Mouse (Mus musculus) forebrain, embryonic 16.5 days (tissue): ENCODE data around the gene Rfxank. TPM values are rescaled to one million over a fixed set of nuclear protein-coding genes. Genes with fewer than 3 reads are reported as not detected.
A peak's percentile ranks its signal among the peaks of the same experiment; 100 is the strongest.

Experiments
- ATAC-seq: fragments of 200-750 bp; cut with Nextera tagmentation; 2 replicates; pipeline ENCODE4 v1.8.0; 2017; ENCODE audit warnings: mild to moderate bottlenecking, moderate library complexity
- H3K27ac ChIP-seq: fragments of 300-500 bp; sonication (generic); 2 replicates; pipeline ENCODE4 v1.5.1; 2014; ENCODE audit warnings: low read length, control low read depth
- H3K27me3 ChIP-seq: fragments of 300-500 bp; sonication (generic); replicated peaks from 2 replicates; pipeline ENCODE4 v1.6.1; 2014; ENCODE audit warnings: low read length; ENCODE audit not compliant: control insufficient read depth, insufficient read depth
- H3K36me3 ChIP-seq: fragments of 300-500 bp; sonication (generic); 2 replicates; pipeline ENCODE4 v1.6.1; 2014; ENCODE audit not compliant: control insufficient read depth, insufficient read depth
- H3K4me1 ChIP-seq: fragments of 300-500 bp; sonication (generic); replicated peaks from 2 replicates; pipeline ENCODE4 v1.6.1; 2014; ENCODE audit warnings: low read length; ENCODE audit not compliant: control insufficient read depth, insufficient read depth
- H3K4me2 ChIP-seq: fragments of 300-500 bp; sonication (generic); 2 replicates; pipeline ENCODE4 v1.6.1; 2014; ENCODE audit warnings: mild to moderate bottlenecking, low read length, control low read depth
- H3K4me3 ChIP-seq: fragments of 300-500 bp; sonication (generic); replicated peaks from 2 replicates; pipeline ENCODE4 v1.5.1; 2014; ENCODE audit warnings: mild to moderate bottlenecking, low read length, control low read depth
- H3K9ac ChIP-seq: fragments of 300-500 bp; sonication (generic); replicated peaks from 2 replicates; pipeline ENCODE4 v1.6.1; 2014; ENCODE audit warnings: low read depth, low read length, control low read depth
- H3K9me3 ChIP-seq: fragments of 300-500 bp; sonication (generic); 2 replicates; pipeline ENCODE4 v1.6.1; 2016; ENCODE audit warnings: low read length; ENCODE audit not compliant: control insufficient read depth
- WGBS: fragments of 180-500 bp; shearing (Covaris S2); extraction: QIAGEN DNeasy Blood & Tissue Kit; methylation state at CpG from one replicate; pipeline ENCODE4 v1.1.7; 2014; 5-methylcytosine and 5-hydroxymethylcytosine counted together
- polyA plus RNA-seq: library from polyadenylated mRNA; unstranded; fragments of >200 nt; fragmentation: Nextera tagmentation; extraction: Ambion mirVana; gene quantifications from 2 replicates; pipeline ENCODE4 v1.2.1, GENCODE M21; 2015

Gene Rfxank
- polyA plus RNA-seq, 1 experiment from 2014 or later, result 14.4 TPM

- Histone ChIP-seq H3K27me3 (no peaks in the 10 kb centered on the region), H3K36me3 (no peaks in the 10 kb centered on the region), H3K27ac (no peak within 1 kb of the TSS; the same call in 1 of the 2 replicates), H3K9ac (peak within 1 kb of the TSS; percentile 80), H3K4me3 (peak within 1 kb of the TSS; percentile 76), H3K4me1 (peaks cover 24% of the 10 kb centered on the region), H3K4me2 (peak within 1 kb of the TSS; percentile 57), H3K9me3 (no peaks in the 10 kb centered on the region)
- ATAC-seq, result peak; percentile 98
- WGBS, result 2% methylated on average over 27 of the region's 27 CpGs
These were observed 33.2 kb upstream of the Rfxank start, which contains the start of gene Tmem161a for GRCm38 (mm10) chr8:70172043-70172681. Tmem161a (plus strand) TSS chr8:70172356.

- H3K27ac ChIP-seq, result no peak overlapping the region
- peaks cover 30% of the 10 kb centered on the region for H3K4me1 ChIP-seq
- no peaks in the 10 kb centered on the region for H3K36me3 ChIP-seq
- no peak overlapping the region for H3K9ac ChIP-seq
- 90% methylated on average over 7 of the region's 7 CpGs for WGBS
- H3K27me3 ChIP-seq, result no peaks in the 10 kb centered on the region
- ATAC-seq, result no peak
- no peak overlapping the region for H3K4me2 ChIP-seq
- no peak overlapping the region for H3K4me3 ChIP-seq
- no peaks in the 10 kb centered on the region for H3K9me3 ChIP-seq
These were observed 32.3 kb upstream of the Rfxank start for GRCm38 (mm10) chr8:70171240-70171639.

GRCm38 (mm10) chr8:70170748-70171147 lies 31.8 kb upstream of the Rfxank start:
- WGBS, result 82% methylated on average over 3 of the region's 3 CpGs
- H3K4me2 ChIP-seq, result no peak overlapping the region
- no peak overlapping the region for H3K9ac ChIP-seq
- no peak for ATAC-seq
- H3K4me3 ChIP-seq, result no peak overlapping the region
- H3K36me3 ChIP-seq, result no peaks in the 10 kb centered on the region
- no peaks in the 10 kb centered on the region for H3K9me3 ChIP-seq
- H3K27ac ChIP-seq, result no peak overlapping the region
- peaks cover 30% of the 10 kb centered on the region for H3K4me1 ChIP-seq
- H3K27me3 ChIP-seq, result no peaks in the 10 kb centered on the region

- 87% methylated on average over 3 of the region's 3 CpGs for WGBS
- Histone ChIP-seq H3K4me3 (no peak overlapping the region), H3K4me1 (peaks cover 30% of the 10 kb centered on the region), H3K27ac (no peak overlapping the region), H3K9ac (no peak overlapping the region), H3K9me3 (no peaks in the 10 kb centered on the region), H3K4me2 (no peak overlapping the region), H3K36me3 (no peaks in the 10 kb centered on the region), H3K27me3 (no peaks in the 10 kb centered on the region)
- ATAC-seq, result no peak
These were observed 31.2 kb upstream of the Rfxank start for GRCm38 (mm10) chr8:70170116-70170515.

- peak; percentile 82 for ATAC-seq
- WGBS, result 2% methylated on average over 21 of the region's 21 CpGs
- H3K9ac ChIP-seq, result peak overlapping the region; percentile 50
These were observed 27.7 kb upstream of the Rfxank start for GRCm38 (mm10) chr8:70166504-70167110.

GRCm38 (mm10) chr8:70163316-70163715 lies 24.4 kb upstream of the Rfxank start:
- H3K9me3 ChIP-seq, result no peaks in the 10 kb centered on the region
- no peak overlapping the region for H3K4me2 ChIP-seq
- H3K9ac ChIP-seq, result no peak overlapping the region
- peaks cover 9% of the 10 kb centered on the region for H3K4me1 ChIP-seq
- H3K27ac ChIP-seq, result no peak overlapping the region
- H3K4me3 ChIP-seq, result no peak overlapping the region
- H3K27me3 ChIP-seq, result no peaks in the 10 kb centered on the region
- no peak for ATAC-seq
- no peaks in the 10 kb centered on the region for H3K36me3 ChIP-seq
- 79% methylated on average over 3 of the region's 3 CpGs for WGBS

More at GRCm38 (mm10) chr8:70166504-70167110, 27.7 kb upstream of the Rfxank start:
- Histone ChIP-seq H3K4me3 (peak overlapping the region; percentile 16), H3K4me1 (peaks cover 9% of the 10 kb centered on the region), H3K27ac (no peak overlapping the region), H3K9me3 (no peaks in the 10 kb centered on the region), H3K27me3 (no peaks in the 10 kb centered on the region), H3K36me3 (no peaks in the 10 kb centered on the region), H3K4me2 (peak overlapping the region; percentile 47)

GRCm38 (mm10) chr8:70160015-70160414 lies 21.1 kb upstream of the Rfxank start:
- Histone ChIP-seq H3K36me3 (no peaks in the 10 kb centered on the region), H3K27ac (no peak overlapping the region), H3K9me3 (no peaks in the 10 kb centered on the region), H3K9ac (no peak overlapping the region), H3K4me2 (no peak overlapping the region), H3K27me3 (no peaks in the 10 kb centered on the region), H3K4me3 (no peak overlapping the region), H3K4me1 (peaks cover 3% of the 10 kb centered on the region; the same call in 1 of the 2 replicates)
- ATAC-seq, result no peak
- 69% methylated on average over 13 of the region's 13 CpGs for WGBS

GRCm38 (mm10) chr8:70159211-70159610 lies 20.3 kb upstream of the Rfxank start:
- no peaks in the 10 kb centered on the region for H3K36me3 ChIP-seq
- no peaks in the 10 kb centered on the region for H3K27me3 ChIP-seq
- no peak overlapping the region for H3K27ac ChIP-seq
- no peak overlapping the region for H3K4me3 ChIP-seq
- H3K9ac ChIP-seq, result no peak overlapping the region
- H3K9me3 ChIP-seq, result no peaks in the 10 kb centered on the region
- H3K4me1 ChIP-seq, result peaks cover 3% of the 10 kb centered on the region; the same call in 1 of the 2 replicates
- no peak overlapping the region for H3K4me2 ChIP-seq
- no peak for ATAC-seq
- WGBS, result 85% methylated on average over 4 of the region's 4 CpGs

GRCm38 (mm10) chr8:70158069-70158853 lies 19.3 kb upstream of the Rfxank start:
- no peaks in the 10 kb centered on the region for H3K9me3 ChIP-seq
- peak overlapping the region; percentile 65 for H3K9ac ChIP-seq
- peaks cover 3% of the 10 kb centered on the region; the same call in 1 of the 2 replicates for H3K4me1 ChIP-seq
- no peak overlapping the region for H3K27ac ChIP-seq
- H3K4me3 ChIP-seq, result peak overlapping the region; percentile 52
- peak; percentile 97 for ATAC-seq
- H3K27me3 ChIP-seq, result no peaks in the 10 kb centered on the region
- peak overlapping the region; percentile 59 for H3K4me2 ChIP-seq
- H3K36me3 ChIP-seq, result no peaks in the 10 kb centered on the region
- WGBS, result 13% methylated on average over 38 of the region's 40 CpGs
